Mouse (Mus musculus) limb, embryonic 12.5 days (tissue): ENCODE measurements at regions not wholly inside any gene's neighbourhood (a gene's known extent, or its start where the extent isn't known, plus 50 kb on each side); places are given as distances from the start of the nearest gene placed in this dataset.

Experiments
- ATAC-seq: fragments of 200-750 bp; cut with Nextera tagmentation; 2 replicates; pipeline ENCODE4 v1.8.0; 2017; ENCODE audit warnings: low read depth, moderate TSS enrichment; ENCODE audit not compliant: insufficient number of reproducible peaks, insufficient read depth, low FRiP score, low TSS enrichment
- H3K27ac ChIP-seq: fragments of 300-500 bp; sonication (generic); 2 replicates; pipeline ENCODE4 v1.5.1; 2016; ENCODE audit warnings: mild to moderate bottlenecking, moderate library complexity
- H3K27me3 ChIP-seq: fragments of 300-500 bp; sonication (generic); 2 replicates; pipeline ENCODE4 v1.6.1; 2016; ENCODE audit warnings: mild to moderate bottlenecking, moderate library complexity
- H3K36me3 ChIP-seq: fragments of 300-500 bp; sonication (generic); 2 replicates; pipeline ENCODE4 v1.6.1; 2016; ENCODE audit warnings: mild to moderate bottlenecking, moderate library complexity
- H3K4me1 ChIP-seq: fragments of 300-500 bp; sonication (generic); replicated peaks from 2 replicates; pipeline ENCODE4 v1.6.1; 2016
- H3K4me2 ChIP-seq: fragments of 300-500 bp; sonication (generic); 2 replicates; pipeline ENCODE4 v1.6.1; 2016; ENCODE audit warnings: mild to moderate bottlenecking, moderate library complexity
- H3K4me3 ChIP-seq: fragments of 300-500 bp; sonication (generic); replicated peaks from 2 replicates; pipeline ENCODE4 v1.5.1; 2016; ENCODE audit warnings: mild to moderate bottlenecking
- H3K9ac ChIP-seq: fragments of 300-500 bp; sonication (generic); replicated peaks from 2 replicates; pipeline ENCODE4 v1.6.1; 2016; ENCODE audit warnings: mild to moderate bottlenecking, moderate library complexity
- H3K9me3 ChIP-seq: fragments of 300-500 bp; sonication (generic); 2 replicates; pipeline ENCODE4 v1.6.1; 2016; ENCODE audit warnings: mild to moderate bottlenecking, moderate library complexity
- WGBS: fragments of 180-500 bp; shearing (Covaris S2); methylation state at CpG from one replicate; pipeline ENCODE4 v1.1.7; 2016; 5-methylcytosine and 5-hydroxymethylcytosine counted together

GRCm38 (mm10) chr14:118374819-118375520 is 108.2 kb downstream of the Gm9376 start:
- Histone ChIP-seq H3K36me3 (no peaks in the 10 kb centered on the region), H3K9ac (no peak overlapping the region), H3K4me3 (no peak overlapping the region), H3K9me3 (no peaks in the 10 kb centered on the region), H3K27ac (no peak overlapping the region), H3K27me3 (peaks cover 29% of the 10 kb centered on the region), H3K4me1 (no peaks in the 10 kb centered on the region), H3K4me2 (no peak overlapping the region)
- ATAC-seq: no peak
- WGBS: 96% methylated on average over 10 of the region's 10 CpGs

- 95% methylated on average over 12 of the region's 12 CpGs for WGBS
- Histone ChIP-seq H3K9ac (no peak overlapping the region), H3K27ac (no peak overlapping the region), H3K4me2 (no peak overlapping the region), H3K27me3 (peaks cover 27% of the 10 kb centered on the region), H3K4me3 (no peak overlapping the region), H3K36me3 (no peaks in the 10 kb centered on the region), H3K4me1 (no peaks in the 10 kb centered on the region), H3K9me3 (no peaks in the 10 kb centered on the region)
- ATAC-seq: no peak
These were observed 108.9 kb downstream of the Gm9376 start for GRCm38 (mm10) chr14:118375641-118376040.

- no peak for ATAC-seq
- H3K27me3 ChIP-seq: peaks cover 11% of the 10 kb centered on the region
- no peak overlapping the region for H3K27ac ChIP-seq
- no peak overlapping the region for H3K9ac ChIP-seq
- H3K36me3 ChIP-seq: no peaks in the 10 kb centered on the region
- WGBS: 90% methylated on average over 8 of the region's 8 CpGs
- H3K4me3 ChIP-seq: no peak overlapping the region
- H3K4me1 ChIP-seq: no peaks in the 10 kb centered on the region
- no peak overlapping the region for H3K4me2 ChIP-seq
- H3K9me3 ChIP-seq: no peaks in the 10 kb centered on the region
These were observed 112.9 kb downstream of the Gm9376 start for GRCm38 (mm10) chr14:118379624-118380023.

- Histone ChIP-seq H3K4me1 (0 out of 2 replicates have a peak, but pooled peaks cover 2% of the 10 kb centered on the region), H3K4me3 (no peak overlapping the region), H3K27me3 (peaks cover 2% of the 10 kb centered on the region), H3K9me3 (no peaks in the 10 kb centered on the region), H3K4me2 (peak overlapping the region; percentile 39), H3K9ac (no peak overlapping the region), H3K36me3 (no peaks in the 10 kb centered on the region), H3K27ac (no peak overlapping the region)
- 14% methylated on average over 7 of the region's 7 CpGs for WGBS
- no peak for ATAC-seq
These were observed 118.8 kb downstream of the Gm9376 start for GRCm38 (mm10) chr14:118385529-118385932.

GRCm38 (mm10) chr14:118388061-118388460 is 121.3 kb downstream of the Gm9376 start:
- Histone ChIP-seq H3K9me3 (no peaks in the 10 kb centered on the region), H3K36me3 (no peaks in the 10 kb centered on the region), H3K27ac (no peak overlapping the region), H3K4me2 (no peak overlapping the region), H3K4me1 (0 out of 2 replicates have a peak, but pooled peaks cover 2% of the 10 kb centered on the region), H3K9ac (no peak overlapping the region), H3K27me3 (peaks cover 10% of the 10 kb centered on the region; the same call in 1 of the 2 replicates), H3K4me3 (no peak overlapping the region)
- ATAC-seq: no peak
- 88% methylated on average over 15 of the region's 15 CpGs for WGBS

GRCm38 (mm10) chr14:118390790-118391189 is 124.0 kb downstream of the Gm9376 start:
- H3K9me3 ChIP-seq: no peaks in the 10 kb centered on the region
- no peak for ATAC-seq
- H3K4me1 ChIP-seq: no peaks in the 10 kb centered on the region
- H3K4me3 ChIP-seq: no peak overlapping the region
- H3K4me2 ChIP-seq: no peak overlapping the region
- H3K27ac ChIP-seq: no peak overlapping the region
- no peak overlapping the region for H3K9ac ChIP-seq
- WGBS: 75% methylated on average over 3 of the region's 3 CpGs
- peaks cover 10% of the 10 kb centered on the region; the same call in 1 of the 2 replicates for H3K27me3 ChIP-seq
- H3K36me3 ChIP-seq: no peaks in the 10 kb centered on the region

- Histone ChIP-seq H3K9me3 (no peaks in the 10 kb centered on the region), H3K27ac (no peak overlapping the region), H3K4me3 (no peak overlapping the region), H3K4me1 (no peaks in the 10 kb centered on the region), H3K9ac (no peak overlapping the region), H3K36me3 (no peaks in the 10 kb centered on the region), H3K4me2 (no peak overlapping the region), H3K27me3 (peaks cover 10% of the 10 kb centered on the region; the same call in 1 of the 2 replicates)
- WGBS: 94% methylated on average over 5 of the region's 5 CpGs
- no peak for ATAC-seq
These were observed 124.8 kb downstream of the Gm9376 start for GRCm38 (mm10) chr14:118391561-118391960.

- no peaks in the 10 kb centered on the region for H3K9me3 ChIP-seq
- 79% methylated on average over 6 of the region's 6 CpGs for WGBS
- no peak for ATAC-seq
- no peaks in the 10 kb centered on the region for H3K36me3 ChIP-seq
- H3K4me2 ChIP-seq: no peak overlapping the region
- H3K27me3 ChIP-seq: peaks cover 10% of the 10 kb centered on the region; the same call in 1 of the 2 replicates
- H3K4me3 ChIP-seq: no peak overlapping the region
- H3K27ac ChIP-seq: no peak overlapping the region
- H3K9ac ChIP-seq: no peak overlapping the region
- no peaks in the 10 kb centered on the region for H3K4me1 ChIP-seq
These were observed 126.9 kb downstream of the Gm9376 start for GRCm38 (mm10) chr14:118393676-118394075.

GRCm38 (mm10) chr14:118414275-118414674 is 147.5 kb downstream of the Gm9376 start:
- Histone ChIP-seq H3K4me1 (no peaks in the 10 kb centered on the region), H3K4me3 (no peak overlapping the region), H3K36me3 (no peaks in the 10 kb centered on the region), H3K4me2 (no peak overlapping the region), H3K27ac (no peak overlapping the region), H3K27me3 (peaks cover 41% of the 10 kb centered on the region), H3K9me3 (no peaks in the 10 kb centered on the region; the same call in 1 of the 2 replicates), H3K9ac (no peak overlapping the region)
- ATAC-seq: no peak
- WGBS: 82% methylated on average over 4 of the region's 4 CpGs

GRCm38 (mm10) chr14:118416163-118416562 is 149.4 kb downstream of the Gm9376 start:
- Histone ChIP-seq H3K27ac (no peak overlapping the region), H3K27me3 (peaks cover 50% of the 10 kb centered on the region), H3K9ac (no peak overlapping the region), H3K4me2 (no peak overlapping the region), H3K4me3 (no peak overlapping the region), H3K4me1 (no peaks in the 10 kb centered on the region), H3K36me3 (no peaks in the 10 kb centered on the region), H3K9me3 (peaks cover 7% of the 10 kb centered on the region; the same call in 1 of the 2 replicates)
- 62% methylated on average over 7 of the region's 7 CpGs for WGBS
- ATAC-seq: no peak

GRCm38 (mm10) chr14:118419442-118420193 is 152.9 kb downstream of the Gm9376 start:
- no peak for ATAC-seq
- no peak overlapping the region for H3K9ac ChIP-seq
- peaks cover 9% of the 10 kb centered on the region for H3K4me1 ChIP-seq
- no peak overlapping the region for H3K4me3 ChIP-seq
- peaks cover 66% of the 10 kb centered on the region for H3K27me3 ChIP-seq
- peaks cover 7% of the 10 kb centered on the region; the same call in 1 of the 2 replicates for H3K9me3 ChIP-seq
- no peak overlapping the region for H3K4me2 ChIP-seq
- WGBS: 88% methylated on average over 12 of the region's 12 CpGs
- H3K36me3 ChIP-seq: no peaks in the 10 kb centered on the region
- no peak overlapping the region for H3K27ac ChIP-seq
